Mouse (Mus musculus) midbrain, embryonic 13.5 days (tissue): Measurements from ENCODE around the gene Armh3. TPM values are rescaled to one million over a fixed set of nuclear protein-coding genes. Genes with fewer than 3 reads are reported as not detected.

Experiments used
- ATAC-seq: fragments of 200-750 bp; cut with Nextera tagmentation; 2 replicates; pipeline ENCODE4 v1.8.0; 2017; ENCODE audit warnings: mild to moderate bottlenecking, moderate TSS enrichment, moderate library complexity
- H3K27ac ChIP-seq: fragments of 300-500 bp; sonication (generic); 2 replicates; pipeline ENCODE4 v1.5.1; 2015; ENCODE audit warnings: inconsistent platforms, mild to moderate bottlenecking, moderate library complexity
- H3K27me3 ChIP-seq: fragments of 300-500 bp; sonication (generic); 2 replicates; pipeline ENCODE4 v1.6.1; 2015; ENCODE audit warnings: mild to moderate bottlenecking, inconsistent platforms
- H3K36me3 ChIP-seq: fragments of 300-500 bp; sonication (generic); 2 replicates; pipeline ENCODE4 v1.6.1; 2015; ENCODE audit warnings: mild to moderate bottlenecking, inconsistent platforms
- H3K4me1 ChIP-seq: fragments of 300-500 bp; sonication (generic); replicated peaks from 2 replicates; pipeline ENCODE4 v1.6.1; 2015; ENCODE audit warnings: inconsistent platforms
- H3K4me2 ChIP-seq: fragments of 300-500 bp; sonication (generic); replicated peaks from 2 replicates; pipeline ENCODE4 v1.6.1; 2015; ENCODE audit warnings: moderate library complexity, mild to moderate bottlenecking, inconsistent platforms
- H3K4me3 ChIP-seq: fragments of 300-500 bp; sonication (generic); replicated peaks from 2 replicates; pipeline ENCODE4 v1.5.1; 2015; ENCODE audit warnings: mild to moderate bottlenecking, inconsistent platforms
- H3K9ac ChIP-seq: fragments of 300-500 bp; sonication (generic); replicated peaks from 2 replicates; pipeline ENCODE4 v1.6.1; 2015; ENCODE audit warnings: mild to moderate bottlenecking, inconsistent platforms
- H3K9me3 ChIP-seq: fragments of 300-500 bp; sonication (generic); 2 replicates; pipeline ENCODE4 v1.6.1; 2016; ENCODE audit warnings: mild to moderate bottlenecking, inconsistent platforms
- WGBS: fragments of 180-500 bp; shearing (Covaris S2); methylation state at CpG from one replicate; pipeline ENCODE4 v1.1.7; 2015; 5-methylcytosine and 5-hydroxymethylcytosine counted together
- polyA plus RNA-seq: library from polyadenylated mRNA; unstranded; fragments of >200 nt; fragmentation: Nextera tagmentation; extraction: Ambion mirVana; gene quantifications from 2 replicates; pipeline ENCODE4 v1.2.1, GENCODE M21; 2015

Gene Armh3
- polyA plus RNA-seq, 1 experiment from 2014 or later = 22.1 TPM

DNA sequence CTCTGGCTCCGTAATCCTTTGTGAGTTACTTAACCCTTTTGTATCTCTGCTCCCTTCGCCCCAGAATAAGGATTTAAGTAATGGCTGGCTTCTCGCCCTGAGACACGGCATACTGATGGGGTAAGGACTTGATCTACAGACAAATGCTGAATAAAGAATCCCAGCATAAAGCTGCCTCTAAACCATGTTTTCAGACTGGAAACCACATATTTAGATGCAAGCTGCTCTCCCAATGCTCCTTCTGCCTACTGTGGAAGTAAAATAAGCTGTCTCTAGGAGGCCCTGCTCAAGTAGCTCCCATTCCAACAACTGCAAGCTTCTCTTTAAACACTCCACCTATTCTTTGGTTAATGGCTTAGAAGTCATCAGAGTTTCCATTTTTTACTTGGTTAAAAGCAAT lies 81.8 kb downstream of the Armh3 start:
- H3K27me3 ChIP-seq = no peaks in the 10 kb centered on the region
- no peak for ATAC-seq
- H3K36me3 ChIP-seq = 0 out of 2 replicates have a peak, but pooled peaks cover 5% of the 10 kb centered on the region
- H3K4me2 ChIP-seq = no peak overlapping the region
- 35% methylated on average over 4 of the region's 4 CpGs for WGBS
- H3K27ac ChIP-seq = no peak overlapping the region
- H3K4me1 ChIP-seq = peaks cover 11% of the 10 kb centered on the region; the same call in 1 of the 2 replicates
- no peak overlapping the region for H3K9ac ChIP-seq
- H3K9me3 ChIP-seq = no peaks in the 10 kb centered on the region
- no peak overlapping the region for H3K4me3 ChIP-seq

DNA sequence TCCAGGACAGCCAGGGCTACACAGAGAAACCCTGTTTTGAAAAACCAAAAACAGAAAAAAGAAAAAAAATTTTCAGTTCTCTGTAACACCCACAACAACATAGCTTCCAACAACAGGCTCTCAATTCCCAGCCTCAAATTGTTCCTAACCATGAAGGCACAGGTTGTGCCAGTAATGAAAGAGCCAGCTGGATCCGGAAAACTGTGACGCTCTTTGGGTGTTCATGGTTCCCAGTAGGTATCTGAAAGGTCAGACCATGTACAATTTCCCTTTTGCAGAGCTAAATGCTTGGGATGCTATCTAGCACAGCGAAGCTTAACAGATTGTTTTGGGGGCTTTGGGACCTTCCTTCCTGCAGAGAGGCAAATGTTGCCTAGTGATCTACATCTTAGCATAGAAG lies 82.3 kb downstream of the Armh3 start:
- Histone ChIP-seq H3K36me3 (0 out of 2 replicates have a peak, but pooled peaks cover 5% of the 10 kb centered on the region), H3K27me3 (no peaks in the 10 kb centered on the region), H3K9ac (no peak overlapping the region), H3K27ac (no peak overlapping the region), H3K4me1 (peaks cover 11% of the 10 kb centered on the region; the same call in 1 of the 2 replicates), H3K9me3 (no peaks in the 10 kb centered on the region), H3K4me2 (no peak overlapping the region), H3K4me3 (no peak overlapping the region)
- 71% methylated on average over 3 of the region's 3 CpGs for WGBS
- ATAC-seq = no peak

DNA sequence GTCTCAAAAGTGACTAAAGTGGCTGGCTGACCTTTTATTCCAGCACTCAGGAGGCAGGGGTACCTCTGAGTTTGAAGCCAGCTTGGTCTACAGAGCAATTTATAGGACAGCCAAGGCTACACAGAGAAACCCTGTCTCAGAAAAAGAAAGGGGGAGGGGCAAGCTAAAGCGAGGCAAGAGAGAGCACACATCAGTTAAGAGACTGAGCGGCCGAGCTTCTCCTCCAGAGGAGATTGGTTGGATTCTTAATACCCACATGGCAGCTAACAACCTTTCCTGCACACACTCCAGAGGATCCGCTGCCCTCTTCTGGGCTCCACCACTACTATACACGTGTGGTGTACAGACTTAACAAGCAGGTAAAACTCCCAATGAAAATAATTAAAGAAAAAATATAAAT lies 85.3 kb downstream of the Armh3 start:
- Histone ChIP-seq H3K4me2 (no peak overlapping the region), H3K36me3 (0 out of 2 replicates have a peak, but pooled peaks cover 5% of the 10 kb centered on the region), H3K9ac (no peak overlapping the region), H3K9me3 (no peaks in the 10 kb centered on the region), H3K4me1 (peaks cover 7% of the 10 kb centered on the region; the same call in 1 of the 2 replicates), H3K27ac (no peak overlapping the region), H3K27me3 (no peaks in the 10 kb centered on the region), H3K4me3 (no peak overlapping the region)
- ATAC-seq = no peak
- 42% methylated on average over 5 of the region's 5 CpGs for WGBS

DNA sequence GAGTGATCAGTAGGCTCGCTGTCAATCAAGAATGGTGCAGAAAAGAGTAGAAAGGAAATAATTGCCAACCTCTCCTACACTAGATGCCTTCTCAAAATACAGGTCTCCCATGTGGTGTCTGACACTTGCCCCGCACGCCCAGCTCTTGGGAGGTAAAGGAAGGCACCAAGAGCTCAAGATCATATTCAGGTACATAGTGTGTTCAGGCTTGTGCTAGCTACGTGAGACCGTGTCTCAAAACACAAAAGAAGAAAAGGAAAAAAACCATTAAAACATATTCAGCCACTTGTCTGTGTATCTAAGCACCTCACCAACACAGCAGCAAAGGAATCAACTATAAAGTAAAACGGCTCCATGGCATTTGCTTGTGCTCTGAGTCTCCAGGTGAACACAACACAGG lies 85.9 kb downstream of the Armh3 start:
- peaks cover under 1% of the 10 kb centered on the region; the same call in 1 of the 2 replicates for H3K4me1 ChIP-seq
- H3K4me3 ChIP-seq = no peak overlapping the region
- 90% methylated on average over 6 of the region's 6 CpGs for WGBS
- no peaks in the 10 kb centered on the region for H3K27me3 ChIP-seq
- no peak for ATAC-seq
- H3K36me3 ChIP-seq = peaks cover 7% of the 10 kb centered on the region; the same call in 1 of the 2 replicates
- no peaks in the 10 kb centered on the region for H3K9me3 ChIP-seq
- H3K9ac ChIP-seq = no peak overlapping the region
- no peak overlapping the region for H3K27ac ChIP-seq
- no peak overlapping the region for H3K4me2 ChIP-seq

DNA sequence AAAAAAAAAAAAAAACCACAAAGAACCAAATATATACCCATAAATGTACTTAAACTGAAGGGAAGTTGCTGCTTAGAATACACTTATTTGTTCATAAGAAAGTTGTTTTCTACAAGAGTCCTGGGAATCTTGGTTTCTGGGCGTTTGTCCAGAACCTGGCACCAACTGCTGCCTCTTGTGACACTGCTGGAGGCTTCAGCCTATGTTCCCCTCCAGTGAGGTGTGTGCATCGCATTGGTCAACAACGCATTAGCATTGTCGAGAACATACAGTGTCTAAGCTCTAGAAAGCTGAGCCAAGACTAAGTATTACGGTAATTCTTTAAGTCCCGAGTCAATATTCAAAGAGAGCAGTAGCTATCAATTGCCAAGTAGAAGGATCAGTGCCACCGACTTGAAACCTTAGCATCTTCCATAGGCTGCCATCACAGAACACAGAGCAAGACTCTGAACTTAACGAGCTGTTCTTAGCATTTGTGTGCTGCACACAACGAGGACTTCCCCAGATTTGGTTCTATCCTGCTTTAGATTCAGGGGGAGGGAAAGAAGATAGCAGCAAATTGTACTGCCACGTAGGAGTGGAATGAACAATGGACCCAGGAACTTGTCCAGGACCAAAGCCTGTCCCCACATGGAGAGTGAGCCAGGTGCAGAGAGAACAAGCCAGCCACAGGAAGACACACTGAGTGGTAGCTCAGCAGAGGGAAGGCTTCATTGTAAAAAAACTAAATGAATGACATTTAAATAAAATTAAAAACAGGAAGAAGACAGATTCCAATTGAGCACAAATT lies 86.9 kb downstream of the Armh3 start:
- no peak overlapping the region for H3K9ac ChIP-seq
- WGBS = 83% methylated on average over 10 of the region's 10 CpGs
- H3K4me2 ChIP-seq = no peak overlapping the region
- H3K4me1 ChIP-seq = no peaks in the 10 kb centered on the region
- no peaks in the 10 kb centered on the region for H3K27me3 ChIP-seq
- no peak overlapping the region for H3K27ac ChIP-seq
- peaks cover 10% of the 10 kb centered on the region; the same call in 1 of the 2 replicates for H3K36me3 ChIP-seq
- H3K9me3 ChIP-seq = no peaks in the 10 kb centered on the region
- no peak for ATAC-seq
- no peak overlapping the region for H3K4me3 ChIP-seq

DNA sequence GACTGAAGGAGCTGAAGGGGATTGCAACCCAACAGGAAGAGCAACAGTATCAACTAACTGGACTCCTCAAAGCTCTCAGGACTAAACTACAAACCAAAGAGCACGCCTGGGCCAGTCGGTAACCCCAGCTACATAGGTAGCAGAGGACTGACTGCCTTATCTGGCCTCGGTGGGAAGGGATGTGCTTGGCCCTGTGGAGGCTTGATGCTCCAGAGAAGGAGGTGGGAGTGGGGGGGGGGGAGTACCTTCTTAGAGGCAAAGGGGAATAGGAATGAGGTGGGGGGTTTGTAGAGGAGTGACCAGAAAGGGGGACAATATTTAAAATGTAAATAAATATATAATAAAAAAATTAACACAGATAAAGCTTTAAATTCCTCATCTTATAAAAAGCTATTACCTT lies 90.0 kb downstream of the Armh3 start:
- Histone ChIP-seq H3K4me3 (no peak overlapping the region), H3K36me3 (peaks cover 7% of the 10 kb centered on the region; the same call in 1 of the 2 replicates), H3K4me2 (no peak overlapping the region), H3K4me1 (no peaks in the 10 kb centered on the region), H3K27ac (no peak overlapping the region), H3K27me3 (no peaks in the 10 kb centered on the region), H3K9ac (no peak overlapping the region), H3K9me3 (no peaks in the 10 kb centered on the region)
- WGBS = 98% methylated on average over 3 of the region's 3 CpGs
- no peak for ATAC-seq

DNA sequence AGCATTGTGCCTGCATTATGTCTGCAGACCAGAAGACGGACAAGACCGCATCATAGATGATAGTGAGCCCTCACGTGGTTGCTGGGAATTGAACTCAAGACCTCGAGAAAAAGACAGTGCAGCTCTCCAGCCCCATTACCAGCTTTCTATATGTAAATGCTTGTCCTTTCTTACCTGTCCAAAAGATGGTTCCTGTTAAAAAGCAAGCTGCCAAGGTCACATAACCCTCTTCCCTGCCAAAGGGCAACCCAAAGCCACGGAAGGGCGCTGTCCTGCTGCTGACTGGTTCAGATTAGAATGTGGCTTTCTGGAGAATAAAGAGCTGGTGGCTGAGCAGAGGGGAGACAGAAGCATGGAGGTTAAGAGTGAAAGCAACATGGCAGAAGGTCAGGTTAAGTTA lies 90.9 kb downstream of the Armh3 start:
- no peaks in the 10 kb centered on the region for H3K9me3 ChIP-seq
- H3K27me3 ChIP-seq = no peaks in the 10 kb centered on the region
- H3K4me2 ChIP-seq = no peak overlapping the region
- no peak for ATAC-seq
- no peak overlapping the region for H3K4me3 ChIP-seq
- H3K9ac ChIP-seq = no peak overlapping the region
- 91% methylated on average over 6 of the region's 6 CpGs for WGBS
- H3K27ac ChIP-seq = no peak overlapping the region
- H3K4me1 ChIP-seq = no peaks in the 10 kb centered on the region
- peaks cover 7% of the 10 kb centered on the region; the same call in 1 of the 2 replicates for H3K36me3 ChIP-seq

DNA sequence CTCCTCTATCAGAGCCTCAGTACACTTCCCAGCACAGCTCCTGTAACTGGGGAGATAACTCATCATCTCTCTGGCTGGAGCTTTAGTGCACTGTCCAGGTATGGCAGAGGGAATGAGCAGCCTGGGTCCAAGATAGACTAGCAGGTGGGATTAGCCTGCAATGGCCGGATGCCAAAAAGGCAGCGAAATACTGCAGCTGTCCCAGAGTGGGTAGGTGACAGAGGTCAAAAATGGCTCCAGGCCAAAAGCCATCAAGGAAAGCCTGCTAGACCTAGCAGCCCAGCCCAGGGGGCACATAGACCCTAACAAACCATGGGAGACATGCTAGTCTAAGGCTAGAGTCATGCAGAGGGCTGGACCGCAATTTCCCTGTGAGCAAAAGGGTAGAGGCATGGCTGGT lies 94.4 kb downstream of the Armh3 start:
- 86% methylated on average over 3 of the region's 3 CpGs for WGBS

DNA sequence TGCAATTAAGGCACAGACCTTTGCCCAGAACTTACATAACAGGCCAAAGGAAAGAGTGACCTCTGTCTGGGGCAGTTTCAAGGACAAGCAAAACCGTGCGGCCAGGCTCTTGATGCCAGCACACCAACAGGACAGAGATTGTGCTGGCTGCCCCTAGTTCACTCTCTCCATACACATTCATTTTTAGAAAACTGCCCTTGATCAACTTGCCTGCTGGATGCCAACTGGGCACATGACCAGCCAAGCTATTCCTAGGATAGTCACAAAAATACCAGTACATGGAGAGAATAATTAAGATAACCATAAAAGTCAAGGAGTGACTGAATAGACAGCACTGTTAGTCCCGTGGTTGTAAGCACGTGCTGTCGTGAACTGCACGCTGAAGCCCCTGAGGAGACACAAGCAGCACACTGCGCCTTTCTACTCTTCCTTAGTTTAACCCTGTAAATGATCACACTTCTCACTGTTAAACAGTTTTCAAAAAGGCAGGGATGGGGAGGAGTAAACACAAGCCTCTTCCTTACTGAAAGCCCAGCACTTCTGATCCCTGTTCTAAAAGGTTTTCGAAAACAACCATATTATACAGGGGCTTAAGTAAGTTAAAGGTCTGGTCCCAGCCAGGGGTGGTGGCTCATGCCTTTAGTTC lies 95.8 kb downstream of the Armh3 start:
- H3K4me2 ChIP-seq = no peak overlapping the region
- H3K27ac ChIP-seq = no peak overlapping the region
- no peaks in the 10 kb centered on the region for H3K9me3 ChIP-seq
- H3K36me3 ChIP-seq = peaks cover 5% of the 10 kb centered on the region
- H3K27me3 ChIP-seq = no peaks in the 10 kb centered on the region
- no peak overlapping the region for H3K4me3 ChIP-seq
- H3K4me1 ChIP-seq = no peaks in the 10 kb centered on the region
- ATAC-seq = no peak
- no peak overlapping the region for H3K9ac ChIP-seq
- 87% methylated on average over 8 of the region's 8 CpGs for WGBS

More for the DNA sequence above, 94.4 kb downstream of the Armh3 start:
- H3K4me1 ChIP-seq = no peaks in the 10 kb centered on the region
- H3K9ac ChIP-seq = no peak overlapping the region
- no peaks in the 10 kb centered on the region for H3K9me3 ChIP-seq
- no peak overlapping the region for H3K27ac ChIP-seq
- peaks cover 7% of the 10 kb centered on the region; the same call in 1 of the 2 replicates for H3K36me3 ChIP-seq
- ATAC-seq = no peak
- H3K4me2 ChIP-seq = no peak overlapping the region
- no peak overlapping the region for H3K4me3 ChIP-seq
- H3K27me3 ChIP-seq = no peaks in the 10 kb centered on the region

DNA sequence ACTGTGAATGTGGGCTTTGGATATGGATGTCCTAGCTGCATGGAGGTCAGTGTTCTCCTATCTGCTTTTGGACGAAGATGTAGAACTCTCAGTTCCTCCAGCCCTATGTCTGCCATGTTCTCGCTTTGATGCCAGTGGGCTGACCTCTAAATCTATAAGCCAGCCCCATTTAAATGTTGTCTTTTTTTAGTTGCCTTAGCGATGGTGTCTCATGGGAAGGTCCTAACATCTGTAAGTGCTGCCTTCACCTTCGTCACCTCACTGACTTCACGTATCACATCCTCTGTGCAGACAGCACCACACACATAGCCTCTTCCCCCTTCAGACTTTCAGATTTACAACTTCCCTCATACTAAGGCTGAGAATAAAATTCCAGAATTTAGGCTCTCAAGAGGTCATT lies 97.5 kb downstream of the Armh3 start:
- H3K9me3 ChIP-seq = no peaks in the 10 kb centered on the region
- no peak for ATAC-seq
- no peak overlapping the region for H3K4me3 ChIP-seq
- peaks cover 5% of the 10 kb centered on the region; the same call in 1 of the 2 replicates for H3K36me3 ChIP-seq
- H3K9ac ChIP-seq = no peak overlapping the region
- no peak overlapping the region for H3K27ac ChIP-seq
- no peaks in the 10 kb centered on the region for H3K4me1 ChIP-seq
- H3K4me2 ChIP-seq = no peak overlapping the region
- 92% methylated on average over 5 of the region's 5 CpGs for WGBS
- H3K27me3 ChIP-seq = no peaks in the 10 kb centered on the region

DNA sequence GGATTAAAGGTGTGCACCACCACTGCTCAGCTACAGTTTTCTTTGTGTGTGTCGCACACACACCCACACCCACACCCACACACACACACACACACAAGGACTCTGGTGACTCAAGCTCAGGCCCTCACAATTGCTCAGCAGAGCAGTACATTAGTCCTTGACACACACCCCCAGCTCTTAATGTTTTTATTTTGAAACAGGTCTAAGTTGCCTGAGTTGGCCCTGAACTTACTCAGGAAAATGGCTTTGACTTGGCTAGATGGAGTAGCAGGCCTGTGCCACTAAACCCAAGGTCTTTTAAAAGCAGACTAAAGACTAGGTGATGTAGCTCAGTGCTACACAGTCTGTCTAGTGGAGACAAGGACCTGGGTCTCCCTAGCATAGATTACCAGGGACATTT lies 102.6 kb downstream of the Armh3 start:
- no peaks in the 10 kb centered on the region for H3K4me1 ChIP-seq
- 95% methylated on average over 1 of the region's 1 CpGs for WGBS
- no peak overlapping the region for H3K27ac ChIP-seq
- no peak overlapping the region for H3K9ac ChIP-seq
- ATAC-seq = no peak
- no peaks in the 10 kb centered on the region for H3K27me3 ChIP-seq
- peaks cover 14% of the 10 kb centered on the region for H3K36me3 ChIP-seq
- no peaks in the 10 kb centered on the region for H3K9me3 ChIP-seq
- no peak overlapping the region for H3K4me3 ChIP-seq
- H3K4me2 ChIP-seq = no peak overlapping the region

DNA sequence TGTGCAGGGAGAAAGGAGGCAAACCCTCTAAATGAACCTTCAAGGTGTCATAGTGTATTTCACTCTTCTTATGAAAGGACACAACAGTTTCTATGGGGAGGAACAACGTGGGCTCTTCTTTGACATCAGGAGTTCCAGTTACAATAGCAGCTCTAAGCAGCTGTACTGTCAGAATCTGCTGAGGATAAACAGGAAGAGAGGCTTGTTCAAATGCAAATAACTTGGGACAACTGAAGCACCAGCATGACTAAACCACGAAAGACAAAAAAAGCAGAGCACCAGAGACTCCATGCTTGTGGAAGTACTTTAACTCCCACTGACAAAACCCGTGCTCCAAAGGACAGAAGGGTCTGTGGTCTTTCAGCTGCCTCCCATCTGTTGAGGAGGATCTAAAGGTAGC lies 116.2 kb downstream of the Armh3 start:
- peaks cover 19% of the 10 kb centered on the region for H3K36me3 ChIP-seq

More for the DNA sequence above, 116.2 kb downstream of the Armh3 start:
- Histone ChIP-seq H3K4me2 (no peak overlapping the region), H3K9me3 (no peaks in the 10 kb centered on the region), H3K27me3 (no peaks in the 10 kb centered on the region), H3K4me1 (no peaks in the 10 kb centered on the region; the same call in 1 of the 2 replicates), H3K9ac (no peak overlapping the region), H3K4me3 (no peak overlapping the region), H3K27ac (no peak overlapping the region)
- no peak for ATAC-seq
- 23% methylated on average over 3 of the region's 3 CpGs for WGBS
